Mouse (Mus musculus): ENCODE data around the gene Naa15.

The Naa15 gene

GRCm38 (mm10) chr3:51434871-51435595 is 20.1 kb downstream of the Naa15 start:
- DNase-seq (ENCODE audit: low spot score) = no peak

- DNase-seq (ENCODE audit: low spot score) = no peak
Measured at GRCm38 (mm10) chr3:51468530-51468929, 53.6 kb downstream of the Naa15 start.

- DNase-seq (ENCODE audit: low spot score) = no peak
Measured at GRCm38 (mm10) chr3:51475706-51476105, 60.8 kb downstream of the Naa15 start.

- DNase-seq (ENCODE audit: low spot score) = no peak
Measured at GRCm38 (mm10) chr3:51479893-51480292, 64.9 kb downstream of the Naa15 start.

GRCm38 (mm10) chr3:51481059-51481458 is 66.1 kb downstream of the Naa15 start:
- peak; percentile 76 for DNase-seq (ENCODE audit: low spot score)

GRCm38 (mm10) chr3:51481881-51482280 is 66.9 kb downstream of the Naa15 start:
- no peak for DNase-seq (ENCODE audit: low spot score)

GRCm38 (mm10) chr3:51482781-51483180 is 67.8 kb downstream of the Naa15 start:
- DNase-seq (ENCODE audit: low spot score) = no peak

GRCm38 (mm10) chr3:51483741-51484359 is 68.9 kb downstream of the Naa15 start, which contains the start of gene Rab33b:
TSS of gene Rab33b (plus strand) at chr3:51483920.
- peak; percentile 96 for DNase-seq (ENCODE audit: low spot score)

GRCm38 (mm10) chr3:51484370-51484769 is 69.4 kb downstream of the Naa15 start:
- DNase-seq (ENCODE audit: low spot score) = no peak

- DNase-seq (ENCODE audit: low spot score) = no peak
Measured at GRCm38 (mm10) chr3:51485347-51485746, 70.4 kb downstream of the Naa15 start.

- no peak for DNase-seq (ENCODE audit: low spot score)
Measured at GRCm38 (mm10) chr3:51486491-51487195, 71.7 kb downstream of the Naa15 start.

GRCm38 (mm10) chr3:51490088-51490753 is 75.3 kb downstream of the Naa15 start:
- no peak for DNase-seq (ENCODE audit: low spot score)

- no peak for DNase-seq (ENCODE audit: low spot score)
Measured at GRCm38 (mm10) chr3:51493272-51493838, 78.4 kb downstream of the Naa15 start.

- DNase-seq (ENCODE audit: low spot score) = no peak
Measured at GRCm38 (mm10) chr3:51494466-51494865, 79.5 kb downstream of the Naa15 start.

GRCm38 (mm10) chr3:51495646-51496045 is 80.7 kb downstream of the Naa15 start:
- DNase-seq (ENCODE audit: low spot score) = no peak

GRCm38 (mm10) chr3:51497978-51498377 is 83.0 kb downstream of the Naa15 start:
- no peak for DNase-seq (ENCODE audit: low spot score)

- no peak for DNase-seq (ENCODE audit: low spot score)
Measured at GRCm38 (mm10) chr3:51498659-51499058, 83.7 kb downstream of the Naa15 start.

- no peak for DNase-seq (ENCODE audit: low spot score)
Measured at GRCm38 (mm10) chr3:51499876-51500275, 84.9 kb downstream of the Naa15 start.

- DNase-seq (ENCODE audit: low spot score) = no peak
Measured at GRCm38 (mm10) chr3:51504385-51504952, 89.5 kb downstream of the Naa15 start.

- no peak for DNase-seq (ENCODE audit: low spot score)
Measured at GRCm38 (mm10) chr3:51505465-51505864, 90.5 kb downstream of the Naa15 start.

- DNase-seq (ENCODE audit: low spot score) = peak; percentile 88
Measured at GRCm38 (mm10) chr3:51510903-51511302, 96.0 kb downstream of the Naa15 start.

- no peak for DNase-seq (ENCODE audit: low spot score)
Measured at GRCm38 (mm10) chr3:51511983-51512382, 97.0 kb downstream of the Naa15 start.

Measured in testis, postnatal 10 days (tissue).